Mouse (Mus musculus): ENCODE measurements around the gene Abca9. TPM values are rescaled to one million over a fixed set of nuclear protein-coding genes. Genes with fewer than 3 reads are reported as not detected.

Abca9 gene
- 21.9 TPM for polyA plus RNA-seq (2014; fragmentation: Illumina TruSeq; extraction: RNeasy Lipid Tissue Mini Kit (QIAGEN cat#74804); ENCODE audit: low read depth, low replicate concordance)

DNA sequence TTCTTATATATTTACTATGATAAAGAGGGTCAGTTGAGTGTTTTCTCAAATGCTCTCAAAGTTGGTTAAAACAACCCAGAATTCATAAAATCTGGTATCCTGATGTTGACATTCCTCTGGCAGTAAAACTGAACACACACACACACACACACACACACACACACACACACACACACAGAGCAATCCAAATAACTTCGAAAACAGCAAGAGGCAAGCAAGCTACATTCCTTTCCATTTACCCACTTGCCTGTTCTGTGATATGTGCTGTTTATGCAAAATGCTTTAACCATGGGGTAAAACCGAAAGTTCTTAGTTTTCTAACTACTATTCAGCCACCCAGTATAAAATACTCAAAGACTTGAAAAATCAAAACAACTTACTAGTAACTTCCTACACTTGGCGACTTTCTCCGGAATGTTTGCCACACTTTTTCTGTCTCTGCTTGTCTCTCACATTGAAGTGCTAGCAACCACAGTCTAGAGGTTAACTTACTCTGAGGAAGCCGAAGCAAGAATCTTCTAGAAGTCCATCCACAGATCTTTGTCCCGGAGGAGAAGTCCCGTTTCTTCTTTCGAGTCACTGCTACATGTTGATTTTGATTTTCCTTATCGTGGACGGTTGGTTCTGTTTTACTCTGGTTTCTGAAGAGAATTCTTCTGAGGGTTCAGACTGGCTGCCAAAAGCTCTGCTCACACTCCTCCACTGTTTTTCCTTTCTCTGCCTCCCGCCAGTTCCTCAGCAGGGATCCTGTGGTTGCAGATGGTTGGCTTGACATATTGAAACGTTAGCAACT, at the start of gene Abca9:
Abca9 (minus strand) TSS at position 738 of the 793 bp plus-strand sequence.

DNA sequence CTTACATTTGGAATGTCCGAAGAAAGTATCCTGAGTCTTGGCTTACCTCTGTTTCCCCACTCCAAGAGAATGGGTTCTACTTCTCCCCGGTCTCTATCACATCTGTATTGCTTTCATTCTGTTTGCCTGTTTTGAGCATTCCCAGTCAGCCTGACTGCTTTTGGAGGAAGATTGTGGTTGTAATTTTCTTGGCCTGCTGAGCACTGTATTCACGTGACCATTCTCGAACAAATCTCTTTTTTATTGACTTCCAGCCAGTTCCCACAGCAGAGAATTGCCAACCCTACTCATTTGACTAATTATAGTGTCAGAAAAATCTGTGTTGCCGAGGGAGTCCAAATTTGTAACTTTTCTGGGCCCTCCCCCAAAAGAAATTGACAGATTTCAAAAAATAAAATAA, 72.1 kb downstream of the Abca9 start, which contains the start of gene Abca8a:
Abca8a (minus strand) TSS at position 121 of the 400 bp plus-strand sequence.

Other genes with a start within 250 kb of the Abca9 start
- 33.8 TPM for gene Abca8b, start 172.4 kb downstream of the Abca9 start, polyA plus RNA-seq (2014; fragmentation: Illumina TruSeq; extraction: RNeasy Lipid Tissue Mini Kit (QIAGEN cat#74804); ENCODE audit: low read depth, low replicate concordance)
- gene Abca8a, start 72.2 kb downstream of the Abca9 start, polyA plus RNA-seq (2014; fragmentation: Illumina TruSeq; extraction: RNeasy Lipid Tissue Mini Kit (QIAGEN cat#74804); ENCODE audit: low read depth, low replicate concordance) = 61.3 TPM
- 14.4 TPM for gene Abca6, start 83.6 kb upstream of the Abca9 start, polyA plus RNA-seq (2014; fragmentation: Illumina TruSeq; extraction: RNeasy Lipid Tissue Mini Kit (QIAGEN cat#74804); ENCODE audit: low read depth, low replicate concordance)
- 26.2 TPM for gene Abca5, start 169.5 kb upstream of the Abca9 start, polyA plus RNA-seq (2014; fragmentation: Illumina TruSeq; extraction: RNeasy Lipid Tissue Mini Kit (QIAGEN cat#74804); ENCODE audit: low read depth, low replicate concordance)
- gene Map2k6, start 230.9 kb upstream of the Abca9 start, polyA plus RNA-seq (2014; fragmentation: Illumina TruSeq; extraction: RNeasy Lipid Tissue Mini Kit (QIAGEN cat#74804); ENCODE audit: low read depth, low replicate concordance) = 4.4 TPM

All from adrenal gland, adult 10 weeks (tissue).